Mouse (Mus musculus) heart, embryonic 16.5 days (tissue): Measurements from ENCODE around the gene Gpatch11. TPM values are rescaled to one million over a fixed set of nuclear protein-coding genes. Genes with fewer than 3 reads are reported as not detected.

ENCODE experiments used
- ATAC-seq: fragments of 200-750 bp; cut with Nextera tagmentation; replicated peaks from 2 replicates; pipeline ENCODE4 v1.8.0; 2017; ENCODE audit warnings: moderate number of reproducible peaks; ENCODE audit not compliant: insufficient read depth, low FRiP score; ENCODE audit errors: extremely low read depth
- H3K27ac ChIP-seq: fragments of 300-500 bp; sonication (generic); 2 replicates; pipeline ENCODE4 v1.5.1; 2014; ENCODE audit warnings: mild to moderate bottlenecking, low read length, control low read depth, moderate library complexity
- H3K27me3 ChIP-seq: fragments of 300-500 bp; sonication (generic); 2 replicates; pipeline ENCODE4 v1.6.1; 2014; ENCODE audit warnings: low read length, mixed read lengths; ENCODE audit not compliant: control insufficient read depth, insufficient read depth
- H3K36me3 ChIP-seq: fragments of 300-500 bp; sonication (generic); 2 replicates; pipeline ENCODE4 v1.6.1; 2014; ENCODE audit not compliant: control insufficient read depth, insufficient read depth
- H3K4me1 ChIP-seq: fragments of 300-500 bp; sonication (generic); 2 replicates; pipeline ENCODE4 v1.6.1; 2014; ENCODE audit warnings: low read length, mixed read lengths; ENCODE audit not compliant: control insufficient read depth, insufficient read depth
- H3K4me2 ChIP-seq: fragments of 300-500 bp; sonication (generic); 2 replicates; pipeline ENCODE4 v1.6.1; 2014; ENCODE audit warnings: low read depth, mild to moderate bottlenecking, control low read depth, low read length
- H3K4me3 ChIP-seq: fragments of 300-500 bp; sonication (generic); 2 replicates; pipeline ENCODE4 v1.5.1; 2014; ENCODE audit warnings: mild to moderate bottlenecking, control low read depth, low read length
- H3K9ac ChIP-seq: fragments of 300-500 bp; sonication (generic); 2 replicates; pipeline ENCODE4 v1.6.1; 2014; ENCODE audit warnings: low read length, control low read depth
- H3K9me3 ChIP-seq: fragments of 300-500 bp; sonication (generic); replicated peaks from 2 replicates; pipeline ENCODE4 v1.6.1; 2016; ENCODE audit warnings: low read length; ENCODE audit not compliant: control insufficient read depth
- WGBS: fragments of 180-500 bp; shearing (Covaris S2); extraction: QIAGEN DNeasy Blood & Tissue Kit; methylation state at CpG from one replicate; pipeline ENCODE4 v1.1.7; 2014; 5-methylcytosine and 5-hydroxymethylcytosine counted together
- polyA plus RNA-seq: library from polyadenylated mRNA; unstranded; fragments of >200 nt; fragmentation: Nextera tagmentation; extraction: Ambion mirVana; gene quantifications from 2 replicates; pipeline ENCODE4 v1.2.1, GENCODE M21; 2015

Gpatch11 gene
- polyA plus RNA-seq, 1 experiment from 2014 or later: 43.7 TPM

GRCm38 (mm10) chr17:78883291-78883690 lies 47.9 kb downstream of the Gpatch11 start:
- Histone ChIP-seq H3K27me3 (no peaks in the 10 kb centered on the region), H3K9ac (no peak overlapping the region), H3K9me3 (peaks cover 2% of the 10 kb centered on the region; the same call in 1 of the 2 replicates), H3K4me1 (peaks cover 8% of the 10 kb centered on the region), H3K4me3 (no peak overlapping the region), H3K27ac (no peak overlapping the region), H3K4me2 (no peak overlapping the region), H3K36me3 (no peaks in the 10 kb centered on the region; the same call in 1 of the 2 replicates)
- 88% methylated on average over 4 of the region's 4 CpGs for WGBS
- no peak for ATAC-seq

- no peak overlapping the region for H3K9ac ChIP-seq
- peaks cover 2% of the 10 kb centered on the region; the same call in 1 of the 2 replicates for H3K9me3 ChIP-seq
- WGBS: 73% methylated on average over 5 of the region's 5 CpGs
- no peak for ATAC-seq
- no peaks in the 10 kb centered on the region for H3K36me3 ChIP-seq
- no peak overlapping the region for H3K4me3 ChIP-seq
- no peaks in the 10 kb centered on the region for H3K27me3 ChIP-seq
- H3K4me2 ChIP-seq: no peak overlapping the region
- no peak overlapping the region for H3K27ac ChIP-seq
- peaks cover 8% of the 10 kb centered on the region for H3K4me1 ChIP-seq
Observed at GRCm38 (mm10) chr17:78885286-78886065, 50.1 kb downstream of the Gpatch11 start.

DNA sequence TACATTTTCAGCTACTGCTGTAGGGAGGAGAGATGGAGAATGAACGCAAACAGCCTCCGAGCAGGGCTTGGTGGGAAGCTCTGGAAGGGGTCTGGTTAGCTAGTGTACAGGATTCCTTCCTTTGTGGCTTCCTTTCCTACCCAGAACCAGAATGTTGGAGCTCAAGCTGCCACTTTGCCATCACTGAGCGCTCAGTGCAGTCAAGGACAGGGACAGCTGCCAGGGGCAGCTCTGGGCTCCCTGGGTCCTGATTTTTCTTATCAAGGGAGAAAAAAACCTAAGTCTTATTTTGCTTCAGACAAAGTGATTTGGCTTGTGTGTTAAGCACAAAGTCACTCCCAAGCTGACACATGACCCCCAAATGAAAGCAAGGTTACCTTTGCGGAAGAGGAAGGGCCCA lies 53.2 kb downstream of the Gpatch11 start:
- Histone ChIP-seq H3K27ac (no peak overlapping the region), H3K36me3 (no peaks in the 10 kb centered on the region), H3K9ac (no peak overlapping the region), H3K4me2 (no peak overlapping the region), H3K9me3 (peaks cover 2% of the 10 kb centered on the region; the same call in 1 of the 2 replicates), H3K4me3 (no peak overlapping the region), H3K27me3 (no peaks in the 10 kb centered on the region), H3K4me1 (no peaks in the 10 kb centered on the region)
- no peak for ATAC-seq
- 82% methylated on average over 4 of the region's 4 CpGs for WGBS

- H3K4me1 ChIP-seq: no peaks in the 10 kb centered on the region
- peaks cover 2% of the 10 kb centered on the region; the same call in 1 of the 2 replicates for H3K9me3 ChIP-seq
- no peak overlapping the region for H3K4me2 ChIP-seq
- ATAC-seq: no peak
- no peak overlapping the region for H3K9ac ChIP-seq
- H3K4me3 ChIP-seq: no peak overlapping the region
- 47% methylated on average over 3 of the region's 3 CpGs for WGBS
- no peaks in the 10 kb centered on the region for H3K27me3 ChIP-seq
- no peaks in the 10 kb centered on the region for H3K36me3 ChIP-seq
- H3K27ac ChIP-seq: no peak overlapping the region
Observed at GRCm38 (mm10) chr17:78889184-78889583, 53.8 kb downstream of the Gpatch11 start.

DNA sequence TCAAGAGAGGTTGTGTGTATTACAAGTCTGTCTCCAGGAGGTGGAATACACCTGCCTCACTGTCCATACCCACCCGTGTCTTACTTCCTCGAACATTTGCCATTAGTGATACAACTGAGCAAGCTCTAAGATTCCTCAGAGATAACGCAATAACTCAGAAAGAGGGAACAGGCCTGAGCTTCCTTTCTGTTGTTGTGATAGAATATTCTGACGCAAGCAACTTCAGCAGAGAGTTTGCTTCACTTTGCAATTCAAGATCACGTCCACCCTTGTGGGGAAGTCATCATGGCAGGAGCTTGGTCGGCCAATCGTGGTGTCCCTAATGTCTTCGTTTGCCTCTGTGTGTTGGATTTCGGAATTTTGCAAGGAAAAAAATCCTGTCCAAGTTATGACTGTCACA lies 55.7 kb downstream of the Gpatch11 start:
- no peak for ATAC-seq
- no peak overlapping the region for H3K4me2 ChIP-seq
- H3K27ac ChIP-seq: no peak overlapping the region
- no peak overlapping the region for H3K4me3 ChIP-seq
- 73% methylated on average over 9 of the region's 9 CpGs for WGBS
- H3K36me3 ChIP-seq: no peaks in the 10 kb centered on the region
- no peaks in the 10 kb centered on the region for H3K9me3 ChIP-seq
- H3K27me3 ChIP-seq: no peaks in the 10 kb centered on the region
- no peak overlapping the region for H3K9ac ChIP-seq
- H3K4me1 ChIP-seq: no peaks in the 10 kb centered on the region

DNA sequence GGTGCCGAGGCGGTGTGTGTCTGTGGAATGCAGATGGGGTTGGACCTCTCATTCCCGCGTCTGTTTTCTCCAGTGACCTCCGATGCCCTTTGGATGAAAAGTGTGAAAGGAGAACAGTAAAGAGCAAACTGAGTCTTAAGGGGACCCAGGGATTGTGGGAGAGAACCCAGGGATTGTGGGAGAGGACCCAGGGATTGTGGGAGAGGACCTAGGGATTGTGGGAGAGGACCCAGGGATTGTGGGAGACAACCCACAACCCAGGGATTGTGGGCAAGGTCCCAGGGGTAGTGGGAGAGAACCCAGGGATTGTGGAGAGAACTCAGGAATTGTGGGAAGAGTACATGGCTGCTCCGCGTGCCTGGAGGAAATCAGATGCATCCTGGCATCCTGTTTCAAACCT lies 59.6 kb downstream of the Gpatch11 start:
- Histone ChIP-seq H3K4me2 (no peak overlapping the region), H3K27me3 (no peaks in the 10 kb centered on the region), H3K4me1 (no peaks in the 10 kb centered on the region), H3K36me3 (no peaks in the 10 kb centered on the region), H3K9ac (no peak overlapping the region), H3K4me3 (no peak overlapping the region), H3K27ac (no peak overlapping the region), H3K9me3 (no peaks in the 10 kb centered on the region)
- 71% methylated on average over 7 of the region's 7 CpGs for WGBS
- no peak for ATAC-seq

DNA sequence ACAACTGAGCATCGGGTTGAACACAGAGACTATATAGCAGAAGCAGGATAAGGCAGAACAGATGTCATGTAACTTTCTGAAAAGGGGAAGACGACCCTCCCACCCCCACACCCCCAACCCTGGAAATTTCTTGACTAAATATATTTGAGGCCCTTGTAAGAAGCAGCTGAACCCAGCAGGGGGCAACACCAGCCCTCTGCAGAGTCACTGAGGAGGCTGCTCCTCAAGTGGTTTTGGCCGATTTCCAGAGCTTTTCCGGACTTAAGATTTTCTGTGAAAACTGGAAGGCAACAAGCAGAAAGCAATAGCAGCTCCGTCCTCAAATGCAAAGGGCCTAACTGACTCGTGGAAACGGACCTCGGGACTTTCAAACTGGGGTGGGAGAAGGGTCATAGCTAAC lies 60.0 kb downstream of the Gpatch11 start:
- H3K9me3 ChIP-seq: no peaks in the 10 kb centered on the region
- WGBS: 14% methylated on average over 8 of the region's 8 CpGs
- H3K9ac ChIP-seq: peak overlapping the region; percentile 6; the same call in 1 of the 2 replicates
- no peaks in the 10 kb centered on the region for H3K4me1 ChIP-seq
- no peaks in the 10 kb centered on the region for H3K27me3 ChIP-seq
- H3K4me2 ChIP-seq: peak overlapping the region; percentile 56
- H3K4me3 ChIP-seq: 0 out of 2 replicates have a peak overlapping the region, but pooled peaks have one; percentile 30
- ATAC-seq: no peak
- no peak overlapping the region for H3K27ac ChIP-seq
- H3K36me3 ChIP-seq: no peaks in the 10 kb centered on the region

Other genes with a start within 250 kb of the Gpatch11 start
- gene Strn, start 98.4 kb upstream of the Gpatch11 start, polyA plus RNA-seq: 12.4 and 12.7 TPM in 2 replicates
- gene Heatr5b, start 203 bp upstream of the Gpatch11 start, polyA plus RNA-seq: 24.7 and 28.7 TPM in 2 replicates
- gene Eif2ak2, start 47.0 kb downstream of the Gpatch11 start, polyA plus RNA-seq: 9.6 and 10.4 TPM in 2 replicates
- 0.16 and 0.17 TPM in 2 replicates for gene Sult6b1, start 71.4 kb downstream of the Gpatch11 start, polyA plus RNA-seq
- gene Cebpzos, start 80.9 kb downstream of the Gpatch11 start, polyA plus RNA-seq: 80.1 and 83.0 TPM in 2 replicates
- gene Cebpz, start 101.5 kb downstream of the Gpatch11 start, polyA plus RNA-seq: 25.3 and 29.8 TPM in 2 replicates
- 63.5 and 66.1 TPM in 2 replicates for gene Ndufaf7, start 101.6 kb downstream of the Gpatch11 start, polyA plus RNA-seq
- 23.1 and 24.0 TPM in 2 replicates for gene Prkd3, start 185.2 kb downstream of the Gpatch11 start, polyA plus RNA-seq
- 18.6 and 24.8 TPM in 2 replicates for gene Qpct, start 216.3 kb downstream of the Gpatch11 start, polyA plus RNA-seq